10 mouse cellular contexts compared by ENCODE assay signal in the genomic region with DNA sequence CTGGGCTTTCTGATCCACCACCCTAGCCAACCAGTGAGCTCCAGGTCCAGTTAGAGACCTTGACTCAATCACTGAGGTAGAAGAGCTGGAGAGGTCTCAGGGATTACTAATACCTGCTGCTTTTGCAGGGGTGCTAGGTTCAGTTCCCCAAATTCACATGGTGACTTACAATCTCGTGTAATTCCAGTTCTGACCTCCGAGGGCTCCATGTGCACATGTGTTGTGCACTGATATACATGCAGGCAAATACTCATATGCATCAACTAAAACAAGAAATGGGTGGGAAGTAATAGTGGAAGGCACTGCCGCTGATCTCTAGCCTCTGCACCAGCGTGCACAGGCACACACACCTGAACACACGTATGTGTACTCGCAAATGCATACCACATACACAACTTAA. TPM values are rescaled to one million over a fixed set of nuclear protein-coding genes. Genes with fewer than 3 reads are reported as not detected.
A peak's percentile ranks its signal among the peaks of the same experiment; 100 is the strongest.
DNase-seq lines count a peak whose midpoint lies in the region; ATAC-seq and TF ChIP-seq lines count a peak whose summit lies in the region.
"Had no signal": no experiment of that assay in that cellular context is flagged by ENCODE, and none has a peak within 500 bp of the region (broad histone marks: within the 10 kb centered on the region; RNA-seq: fewer than 3 reads in every experiment).

No protein-coding gene starts in this region.

- no peaks in the 10 kb centered on the region for H3K9me3 ChIP-seq in kidney, postnatal 0 days (replicated peaks; ENCODE audit: low read length)
- H3K9me3 ChIP-seq: midbrain, embryonic 15.5 days; stomach, embryonic 15.5 days had no signal

- no peaks in the 10 kb centered on the region for H3K36me3 ChIP-seq in kidney, postnatal 0 days (ENCODE audit: insufficient read depth, low read length)
- H3K36me3 ChIP-seq: midbrain, embryonic 15.5 days; stomach, embryonic 15.5 days had no signal

- ATAC-seq in kidney, postnatal 0 days (replicated peaks; ENCODE audit: low FRiP score, low read depth) = no peak
- peak; percentile 62 for ATAC-seq in megakaryocyte-erythroid progenitor cell, adult 5-6 weeks (replicated peaks; ENCODE audit: low FRiP score, low TSS enrichment, poor library complexity, severe bottlenecking)
- ATAC-seq: midbrain, embryonic 15.5 days had no signal

- H3K27me3 ChIP-seq in kidney, postnatal 0 days (ENCODE audit: insufficient read depth, low read length) = no peaks in the 10 kb centered on the region
- H3K27me3 ChIP-seq: midbrain, embryonic 15.5 days; stomach, embryonic 15.5 days had no signal

- peak; percentile 45 for DNase-seq in cerebellum, adult 9-10 months
- DNase-seq in cerebellum, adult 11-12 months = no peak
- no peak for DNase-seq in kidney, postnatal 0 days (ENCODE audit: low spot score)
- no peak for DNase-seq in kidney, adult 11 months
- DNase-seq in CD4-positive, CD25-positive, alpha-beta regulatory T cell, adult 2 months (ENCODE audit: low read depth, low spot score) = peak; percentile 48
- no peak for DNase-seq in frontal cortex, postnatal 25 days (ENCODE audit: low spot score in 2 of 2)
- no peak for DNase-seq in adrenal gland, postnatal 25 days

- WGBS in kidney, postnatal 0 days = 77% methylated on average over 6 of the region's 6 CpGs

- no peaks in the 10 kb centered on the region for H3K4me1 ChIP-seq in kidney, postnatal 0 days (replicated peaks; ENCODE audit: insufficient read depth, low read length)
- H3K4me1 ChIP-seq: midbrain, embryonic 15.5 days; stomach, embryonic 15.5 days had no signal

- no peak overlapping the region for H3K4me2 ChIP-seq in kidney, postnatal 0 days (ENCODE audit: low read length)
- H3K4me2 ChIP-seq: midbrain, embryonic 15.5 days; stomach, embryonic 15.5 days had no signal

- no peak overlapping the region for H3K9ac ChIP-seq in kidney, postnatal 0 days (ENCODE audit: low read depth, low read length)
- H3K9ac ChIP-seq: midbrain, embryonic 15.5 days; stomach, embryonic 15.5 days had no signal

- H3K27ac ChIP-seq in kidney, postnatal 0 days = no peak overlapping the region
- H3K27ac ChIP-seq: midbrain, embryonic 15.5 days; stomach, embryonic 15.5 days had no signal

- H3K4me3 ChIP-seq in kidney, postnatal 0 days (replicated peaks; ENCODE audit: low read depth, low read length) = no peak overlapping the region
- H3K4me3 ChIP-seq: midbrain, embryonic 15.5 days; stomach, embryonic 15.5 days had no signal

- peak; percentile 38; the same call in 1 of the 2 replicates for TF ChIP-seq CTCF in kidney, postnatal 0 days (IDR thresholded peaks at IDR 0.05; ENCODE audit: low read depth)

RNA-seq across cellular contexts. Expression of a gene that starts 40.4 kb away (rescaled TPM):
- 5.3 TPM in 2 replicates for polyA plus RNA-seq in kidney, postnatal 0 days (2015; fragmentation: Nextera tagmentation; extraction: Ambion mirVana)
- total RNA-seq in megakaryocyte-erythroid progenitor cell, adult 5-6 weeks (2014; fragmentation: Nextera tagmentation) = 2.2 TPM in 1 of 2 replicates, not detected in the other
- 0.66 TPM in 1 of 2 replicates, not detected in the other for total RNA-seq in megakaryocyte-erythroid progenitor cell, adult 5-6 weeks (2017)
- not detected in 2 replicates for total RNA-seq in adrenal gland, postnatal 25 days (2021)

Comparison
In these comparisons a context has a peak if more than half of its experiments do, and no peak if none do; other contexts are left out.
1. DNase-seq: peak in cerebellum, adult 9-10 months (single experiment) and CD4-positive, CD25-positive, alpha-beta regulatory T cell, adult 2 months (single experiment); none in cerebellum, adult 11-12 months (single experiment), kidney, postnatal 0 days (single experiment), kidney, adult 11 months (single experiment), frontal cortex, postnatal 25 days (0 of 2) and adrenal gland, postnatal 25 days (single experiment).